Mouse (Mus musculus): ENCODE data around the gene Ntn1. TPM values are rescaled to one million over a fixed set of nuclear protein-coding genes. Genes with fewer than 3 reads are reported as not detected.
A peak's percentile ranks its signal among the peaks of the same experiment; 100 is the strongest.

Ntn1 gene
- polyA plus RNA-seq, 1 experiment from 2014 or later: 13.6 TPM

GRCm38 (mm10) chr11:68417001-68417400 is 16.4 kb upstream of the Ntn1 start:
- no peaks in the 10 kb centered on the region for H3K36me3 ChIP-seq (ENCODE audit: insufficient read depth, low read length)
- 41% methylated on average over 3 of the region's 3 CpGs for WGBS

GRCm38 (mm10) chr11:68408127-68408526 is 7.5 kb upstream of the Ntn1 start:
- Histone ChIP-seq H3K27ac (ENCODE audit: low read length) (no peak overlapping the region), H3K4me2 (replicated peaks; ENCODE audit: low read depth, low read length) (no peak overlapping the region), H3K4me3 (ENCODE audit: low read length) (no peak overlapping the region), H3K9me3 (ENCODE audit: low read length) (no peaks in the 10 kb centered on the region), H3K27me3 (ENCODE audit: insufficient read depth, low read length) (0 out of 2 replicates have a peak, but pooled peaks cover 1% of the 10 kb centered on the region), H3K9ac (replicated peaks; ENCODE audit: low read length) (no peak overlapping the region), H3K4me1 (ENCODE audit: insufficient read depth, low read length) (no peaks in the 10 kb centered on the region), H3K36me3 (ENCODE audit: insufficient read depth, low read length) (no peaks in the 10 kb centered on the region)
- 57% methylated on average over 2 of the region's 2 CpGs for WGBS
- no peak for ATAC-seq (ENCODE audit: low FRiP score, low TSS enrichment)

More at GRCm38 (mm10) chr11:68417001-68417400, 16.4 kb upstream of the Ntn1 start:
- Histone ChIP-seq H3K27me3 (ENCODE audit: insufficient read depth, low read length) (no peaks in the 10 kb centered on the region), H3K4me3 (ENCODE audit: low read length) (no peak overlapping the region), H3K9me3 (ENCODE audit: low read length) (peaks cover 7% of the 10 kb centered on the region; the same call in 1 of the 2 replicates), H3K4me2 (replicated peaks; ENCODE audit: low read depth, low read length) (no peak overlapping the region), H3K27ac (ENCODE audit: low read length) (no peak overlapping the region), H3K4me1 (ENCODE audit: insufficient read depth, low read length) (no peaks in the 10 kb centered on the region), H3K9ac (replicated peaks; ENCODE audit: low read length) (no peak overlapping the region)
- ATAC-seq (ENCODE audit: low FRiP score, low TSS enrichment): no peak

GRCm38 (mm10) chr11:68407266-68407926 is 6.8 kb upstream of the Ntn1 start:
- no peak overlapping the region for H3K9ac ChIP-seq (replicated peaks; ENCODE audit: low read length)
- H3K9me3 ChIP-seq (ENCODE audit: low read length): no peaks in the 10 kb centered on the region
- no peak overlapping the region for H3K4me3 ChIP-seq (ENCODE audit: low read length)
- H3K36me3 ChIP-seq (ENCODE audit: insufficient read depth, low read length): no peaks in the 10 kb centered on the region
- H3K4me2 ChIP-seq (replicated peaks; ENCODE audit: low read depth, low read length): no peak overlapping the region
- no peaks in the 10 kb centered on the region for H3K4me1 ChIP-seq (ENCODE audit: insufficient read depth, low read length)
- 0 out of 2 replicates have a peak, but pooled peaks cover 8% of the 10 kb centered on the region for H3K27me3 ChIP-seq (ENCODE audit: insufficient read depth, low read length)
- ATAC-seq (ENCODE audit: low FRiP score, low TSS enrichment): no peak
- 65% methylated on average over 10 of the region's 11 CpGs for WGBS
- no peak overlapping the region for H3K27ac ChIP-seq (ENCODE audit: low read length)

GRCm38 (mm10) chr11:68405576-68405975 is 5.0 kb upstream of the Ntn1 start:
- WGBS: 91% methylated on average over 8 of the region's 8 CpGs
- no peak for ATAC-seq (ENCODE audit: low FRiP score, low TSS enrichment)
- H3K27ac ChIP-seq (ENCODE audit: low read length): no peak overlapping the region

GRCm38 (mm10) chr11:68404185-68404584 is 3.6 kb upstream of the Ntn1 start:
- H3K4me2 ChIP-seq (replicated peaks; ENCODE audit: low read depth, low read length): no peak overlapping the region
- no peaks in the 10 kb centered on the region for H3K9me3 ChIP-seq (ENCODE audit: low read length)
- no peaks in the 10 kb centered on the region for H3K36me3 ChIP-seq (ENCODE audit: insufficient read depth, low read length)
- H3K9ac ChIP-seq (replicated peaks; ENCODE audit: low read length): no peak overlapping the region
- no peak overlapping the region for H3K27ac ChIP-seq (ENCODE audit: low read length)
- H3K4me1 ChIP-seq (ENCODE audit: insufficient read depth, low read length): peaks cover 19% of the 10 kb centered on the region
- 62% methylated on average over 4 of the region's 4 CpGs for WGBS
- no peak overlapping the region for H3K4me3 ChIP-seq (ENCODE audit: low read length)
- no peak for ATAC-seq (ENCODE audit: low FRiP score, low TSS enrichment)
- peaks cover 37% of the 10 kb centered on the region for H3K27me3 ChIP-seq (ENCODE audit: insufficient read depth, low read length)

More at GRCm38 (mm10) chr11:68405576-68405975, 5.0 kb upstream of the Ntn1 start:
- Histone ChIP-seq H3K4me1 (ENCODE audit: insufficient read depth, low read length) (peaks cover 7% of the 10 kb centered on the region), H3K27me3 (ENCODE audit: insufficient read depth, low read length) (peaks cover 23% of the 10 kb centered on the region), H3K9me3 (ENCODE audit: low read length) (no peaks in the 10 kb centered on the region), H3K9ac (replicated peaks; ENCODE audit: low read length) (no peak overlapping the region), H3K4me2 (replicated peaks; ENCODE audit: low read depth, low read length) (no peak overlapping the region), H3K36me3 (ENCODE audit: insufficient read depth, low read length) (no peaks in the 10 kb centered on the region), H3K4me3 (ENCODE audit: low read length) (no peak overlapping the region)

- 32% methylated on average over 5 of the region's 5 CpGs for WGBS
- Histone ChIP-seq H3K27me3 (ENCODE audit: insufficient read depth, low read length) (peaks cover 64% of the 10 kb centered on the region), H3K9ac (replicated peaks; ENCODE audit: low read length) (no peak overlapping the region), H3K4me3 (ENCODE audit: low read length) (no peak overlapping the region), H3K36me3 (ENCODE audit: insufficient read depth, low read length) (no peaks in the 10 kb centered on the region), H3K9me3 (ENCODE audit: low read length) (no peaks in the 10 kb centered on the region), H3K27ac (ENCODE audit: low read length) (no peak overlapping the region), H3K4me1 (ENCODE audit: insufficient read depth, low read length) (peaks cover 22% of the 10 kb centered on the region), H3K4me2 (replicated peaks; ENCODE audit: low read depth, low read length) (no peak overlapping the region)
- no peak for ATAC-seq (ENCODE audit: low FRiP score, low TSS enrichment)
Measured at GRCm38 (mm10) chr11:68401428-68401827, 805 bp upstream of the Ntn1 start.

GRCm38 (mm10) chr11:68400021-68400671 is 477 bp downstream of the Ntn1 start:
- peak; percentile 79 for ATAC-seq (ENCODE audit: low FRiP score, low TSS enrichment)
- Histone ChIP-seq H3K27me3 (ENCODE audit: insufficient read depth, low read length) (peaks cover 73% of the 10 kb centered on the region), H3K36me3 (ENCODE audit: insufficient read depth, low read length) (no peaks in the 10 kb centered on the region), H3K4me2 (replicated peaks; ENCODE audit: low read depth, low read length) (peak overlapping the region; percentile 97), H3K4me1 (ENCODE audit: insufficient read depth, low read length) (peaks cover 22% of the 10 kb centered on the region), H3K9ac (replicated peaks; ENCODE audit: low read length) (peak overlapping the region; percentile 62), H3K27ac (ENCODE audit: low read length) (no peak overlapping the region), H3K4me3 (ENCODE audit: low read length) (peak overlapping the region; percentile 57), H3K9me3 (ENCODE audit: low read length) (no peaks in the 10 kb centered on the region)
- under 1% methylated on average over 52 of the region's 57 CpGs for WGBS

GRCm38 (mm10) chr11:68399548-68400020 is 1.0 kb downstream of the Ntn1 start:
- H3K27me3 ChIP-seq (ENCODE audit: insufficient read depth, low read length): peaks cover 78% of the 10 kb centered on the region
- under 1% methylated on average over 45 of the region's 47 CpGs for WGBS
- no peaks in the 10 kb centered on the region for H3K9me3 ChIP-seq (ENCODE audit: low read length)

GRCm38 (mm10) chr11:68398891-68399547 is 1.6 kb downstream of the Ntn1 start:
- Histone ChIP-seq H3K9ac (replicated peaks; ENCODE audit: low read length) (peak overlapping the region; percentile 62; the same call in 1 of the 2 replicates), H3K36me3 (ENCODE audit: insufficient read depth, low read length) (no peaks in the 10 kb centered on the region), H3K4me3 (ENCODE audit: low read length) (peak overlapping the region; percentile 57), H3K4me1 (ENCODE audit: insufficient read depth, low read length) (peaks cover 23% of the 10 kb centered on the region), H3K9me3 (ENCODE audit: low read length) (no peaks in the 10 kb centered on the region), H3K27ac (ENCODE audit: low read length) (no peak overlapping the region), H3K27me3 (ENCODE audit: insufficient read depth, low read length) (peaks cover 81% of the 10 kb centered on the region), H3K4me2 (replicated peaks; ENCODE audit: low read depth, low read length) (peak overlapping the region; percentile 97)
- no peak for ATAC-seq (ENCODE audit: low FRiP score, low TSS enrichment)
- 19% methylated on average over 24 of the region's 24 CpGs for WGBS

More at GRCm38 (mm10) chr11:68399548-68400020, 1.0 kb downstream of the Ntn1 start:
- no peak; the same call in 1 of the 2 replicates for ATAC-seq (ENCODE audit: low FRiP score, low TSS enrichment)
- peaks cover 22% of the 10 kb centered on the region for H3K4me1 ChIP-seq (ENCODE audit: insufficient read depth, low read length)
- no peak overlapping the region for H3K27ac ChIP-seq (ENCODE audit: low read length)
- peak overlapping the region; percentile 97 for H3K4me2 ChIP-seq (replicated peaks; ENCODE audit: low read depth, low read length)
- peak overlapping the region; percentile 62 for H3K9ac ChIP-seq (replicated peaks; ENCODE audit: low read length)
- H3K36me3 ChIP-seq (ENCODE audit: insufficient read depth, low read length): no peaks in the 10 kb centered on the region
- peak overlapping the region; percentile 57 for H3K4me3 ChIP-seq (ENCODE audit: low read length)

All from kidney, embryonic 16.5 days (tissue).